Mouse (Mus musculus) neural tube, embryonic 14.5 days (tissue): ENCODE data around the gene Tgfbr3. TPM values are rescaled to one million over a fixed set of nuclear protein-coding genes. Genes with fewer than 3 reads are reported as not detected.

ENCODE experiments used
- ATAC-seq: fragments of 200-750 bp; cut with Nextera tagmentation; 2 replicates; pipeline ENCODE4 v1.8.0; 2017; ENCODE audit warnings: low read depth, mild to moderate bottlenecking, moderate TSS enrichment, moderate library complexity
- H3K27ac ChIP-seq: fragments of 300-500 bp; sonication (generic); 2 replicates; pipeline ENCODE4 v1.5.1; 2014; ENCODE audit warnings: low read depth, mild to moderate bottlenecking, control low read depth, low read length, moderate library complexity, mixed read lengths
- H3K27me3 ChIP-seq: fragments of 300-500 bp; sonication (generic); 2 replicates; pipeline ENCODE4 v1.6.1; 2014; ENCODE audit warnings: low read length; ENCODE audit not compliant: control insufficient read depth, insufficient read depth
- H3K36me3 ChIP-seq: fragments of 300-500 bp; sonication (generic); 2 replicates; pipeline ENCODE4 v1.6.1; 2014; ENCODE audit warnings: low read length, mixed read lengths; ENCODE audit not compliant: control insufficient read depth, insufficient read depth
- H3K4me1 ChIP-seq: fragments of 300-500 bp; sonication (generic); 2 replicates; pipeline ENCODE4 v1.6.1; 2014; ENCODE audit warnings: low read length; ENCODE audit not compliant: control insufficient read depth, insufficient read depth
- H3K4me2 ChIP-seq: fragments of 300-500 bp; sonication (generic); 2 replicates; pipeline ENCODE4 v1.6.1; 2014; ENCODE audit warnings: mild to moderate bottlenecking, low read depth, low read length, control low read depth
- H3K4me3 ChIP-seq: fragments of 300-500 bp; sonication (generic); 2 replicates; pipeline ENCODE4 v1.5.1; 2014; ENCODE audit warnings: low read depth, low read length, control low read depth, mixed read lengths
- H3K9ac ChIP-seq: fragments of 300-500 bp; sonication (generic); replicated peaks from 2 replicates; pipeline ENCODE4 v1.6.1; 2014; ENCODE audit warnings: low read depth, mild to moderate bottlenecking, control low read depth, low read length, mixed read lengths
- H3K9me3 ChIP-seq: fragments of 300-500 bp; sonication (generic); 2 replicates; pipeline ENCODE4 v1.6.1; 2016; ENCODE audit warnings: low read length; ENCODE audit not compliant: control insufficient read depth
- WGBS: fragments of 180-500 bp; shearing (Covaris S2); extraction: QIAGEN DNeasy Blood & Tissue Kit; methylation state at CpG from one replicate; pipeline ENCODE4 v1.1.7; 2014; 5-methylcytosine and 5-hydroxymethylcytosine counted together
- polyA plus RNA-seq: library from polyadenylated mRNA; unstranded; fragments of >200 nt; fragmentation: Nextera tagmentation; extraction: Ambion mirVana; gene quantifications from 2 replicates; pipeline ENCODE4 v1.2.1, GENCODE M21; 2014

Gene Tgfbr3
- polyA plus RNA-seq, 1 experiment from 2014 or later = 2.6 TPM

DNA sequence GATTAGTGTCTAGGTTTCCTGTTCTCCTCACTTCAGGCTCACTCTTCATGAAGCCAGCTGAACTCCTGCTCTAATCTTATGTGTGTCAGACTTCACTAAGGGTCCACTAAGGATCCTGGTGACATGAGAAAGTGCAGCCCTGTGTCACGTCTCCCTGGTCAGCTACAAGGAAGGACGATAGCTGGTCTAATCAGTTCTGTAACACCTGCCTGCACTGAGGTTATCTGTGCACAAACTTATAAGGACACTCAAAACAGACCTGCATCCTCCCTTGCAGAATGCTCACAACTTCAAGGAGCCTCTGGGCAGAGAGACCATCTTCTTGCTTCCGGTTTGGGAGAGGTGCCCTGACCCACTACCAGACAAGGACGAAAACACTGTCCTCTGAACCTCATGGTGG is 107.6 kb downstream of the Tgfbr3 start:
- no peaks in the 10 kb centered on the region for H3K36me3 ChIP-seq
- H3K4me1 ChIP-seq = no peaks in the 10 kb centered on the region
- 94% methylated on average over 4 of the region's 4 CpGs for WGBS
- no peak for ATAC-seq
- H3K27ac ChIP-seq = no peak overlapping the region
- H3K9me3 ChIP-seq = no peaks in the 10 kb centered on the region
- H3K4me3 ChIP-seq = no peak overlapping the region
- H3K27me3 ChIP-seq = no peaks in the 10 kb centered on the region
- H3K9ac ChIP-seq = no peak overlapping the region
- no peak overlapping the region for H3K4me2 ChIP-seq

DNA sequence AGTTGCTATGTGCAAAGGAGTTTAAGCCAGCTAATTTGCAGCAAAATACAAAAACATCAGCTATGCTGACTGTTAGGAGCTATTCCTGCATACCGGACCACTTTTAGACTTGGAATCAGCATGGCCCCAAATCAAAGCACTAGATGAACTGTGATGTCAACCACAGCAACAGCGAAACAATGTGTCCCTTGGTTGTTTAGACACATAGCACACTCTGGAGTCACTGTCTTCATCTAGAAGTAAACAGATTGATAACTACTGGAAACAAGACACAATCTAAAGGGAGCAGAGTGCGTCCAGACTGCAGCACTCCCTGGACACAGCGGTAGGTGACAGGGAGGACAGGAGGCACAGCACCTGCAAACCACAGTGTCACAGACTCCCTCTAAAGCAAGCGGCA is 110.2 kb downstream of the Tgfbr3 start:
- Histone ChIP-seq H3K36me3 (no peaks in the 10 kb centered on the region), H3K27me3 (no peaks in the 10 kb centered on the region), H3K27ac (no peak overlapping the region), H3K4me1 (no peaks in the 10 kb centered on the region), H3K9me3 (no peaks in the 10 kb centered on the region), H3K9ac (no peak overlapping the region), H3K4me2 (no peak overlapping the region), H3K4me3 (no peak overlapping the region)
- WGBS = 88% methylated on average over 5 of the region's 5 CpGs
- ATAC-seq = no peak

DNA sequence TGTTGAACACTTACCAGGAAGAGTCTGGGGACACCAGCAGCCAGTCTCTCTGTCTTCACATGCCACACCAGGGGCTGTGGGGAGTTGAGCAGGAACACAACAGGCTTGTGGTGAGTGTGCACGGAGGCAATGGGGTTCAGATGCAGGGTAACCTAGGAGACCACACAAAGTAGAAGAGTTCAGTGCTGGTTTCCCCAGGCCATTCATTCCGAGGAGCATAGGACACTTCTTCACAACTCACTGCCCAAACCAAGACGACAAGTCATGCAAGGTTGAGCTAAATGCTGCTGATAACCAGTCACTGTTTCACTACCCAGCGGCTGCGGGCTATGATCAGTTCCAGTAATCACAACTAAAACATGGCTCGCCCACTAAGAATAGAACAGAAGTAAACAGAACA is 111.6 kb downstream of the Tgfbr3 start:
- WGBS = 47% methylated on average over 6 of the region's 6 CpGs
- Histone ChIP-seq H3K4me1 (no peaks in the 10 kb centered on the region), H3K9ac (no peak overlapping the region), H3K27ac (no peak overlapping the region), H3K9me3 (no peaks in the 10 kb centered on the region), H3K27me3 (no peaks in the 10 kb centered on the region), H3K36me3 (no peaks in the 10 kb centered on the region), H3K4me2 (no peak overlapping the region), H3K4me3 (no peak overlapping the region)
- ATAC-seq = no peak

DNA sequence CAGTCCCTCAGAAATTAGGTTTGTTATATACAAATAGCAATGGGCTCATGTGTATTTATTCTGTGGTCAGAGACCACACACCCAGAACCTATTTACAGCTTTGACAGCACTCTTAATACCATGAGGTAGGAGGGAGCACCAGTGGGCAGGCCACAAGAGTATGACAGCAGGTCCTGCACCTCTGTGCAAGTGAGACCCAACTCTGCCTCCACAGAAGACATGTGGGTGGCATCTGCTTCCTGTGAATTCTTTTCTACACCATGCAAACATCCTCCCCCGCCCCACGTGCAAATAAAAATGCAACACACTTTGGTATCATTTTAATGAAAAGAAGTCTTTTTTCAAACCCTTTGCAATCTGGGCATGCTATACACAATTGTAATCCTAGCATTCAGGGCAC is 112.2 kb downstream of the Tgfbr3 start:
- H3K27ac ChIP-seq = no peak overlapping the region
- no peak for ATAC-seq
- no peaks in the 10 kb centered on the region for H3K27me3 ChIP-seq
- no peak overlapping the region for H3K9ac ChIP-seq
- no peaks in the 10 kb centered on the region for H3K4me1 ChIP-seq
- H3K4me2 ChIP-seq = no peak overlapping the region
- no peaks in the 10 kb centered on the region for H3K36me3 ChIP-seq
- no peak overlapping the region for H3K4me3 ChIP-seq
- no peaks in the 10 kb centered on the region for H3K9me3 ChIP-seq
- 78% methylated on average over 2 of the region's 2 CpGs for WGBS

DNA sequence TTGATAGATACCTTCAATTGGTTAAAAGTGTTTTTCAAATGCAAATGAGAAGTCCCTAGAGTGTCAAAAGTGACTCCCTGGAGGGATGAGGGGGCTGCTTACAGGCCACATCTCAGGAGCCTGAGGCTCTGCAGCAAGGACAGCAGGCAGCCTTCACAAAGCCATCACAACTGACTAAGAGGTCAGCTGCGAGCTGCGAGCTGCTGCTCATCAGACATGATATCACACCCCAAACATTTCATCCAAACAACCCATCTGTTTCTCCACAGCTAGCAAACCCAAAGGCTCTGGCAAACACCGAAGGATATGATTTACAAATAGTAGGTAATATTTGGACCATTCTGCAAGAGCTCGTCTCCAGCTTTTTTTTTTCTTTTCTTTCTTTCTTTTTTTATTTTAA is 112.6 kb downstream of the Tgfbr3 start:
- H3K27ac ChIP-seq = no peak overlapping the region
- no peak overlapping the region for H3K4me2 ChIP-seq
- H3K36me3 ChIP-seq = no peaks in the 10 kb centered on the region
- no peak for ATAC-seq
- no peaks in the 10 kb centered on the region for H3K9me3 ChIP-seq
- no peaks in the 10 kb centered on the region for H3K27me3 ChIP-seq
- H3K4me1 ChIP-seq = no peaks in the 10 kb centered on the region
- no peak overlapping the region for H3K4me3 ChIP-seq
- no peak overlapping the region for H3K9ac ChIP-seq
- WGBS = 32% methylated on average over 4 of the region's 4 CpGs

DNA sequence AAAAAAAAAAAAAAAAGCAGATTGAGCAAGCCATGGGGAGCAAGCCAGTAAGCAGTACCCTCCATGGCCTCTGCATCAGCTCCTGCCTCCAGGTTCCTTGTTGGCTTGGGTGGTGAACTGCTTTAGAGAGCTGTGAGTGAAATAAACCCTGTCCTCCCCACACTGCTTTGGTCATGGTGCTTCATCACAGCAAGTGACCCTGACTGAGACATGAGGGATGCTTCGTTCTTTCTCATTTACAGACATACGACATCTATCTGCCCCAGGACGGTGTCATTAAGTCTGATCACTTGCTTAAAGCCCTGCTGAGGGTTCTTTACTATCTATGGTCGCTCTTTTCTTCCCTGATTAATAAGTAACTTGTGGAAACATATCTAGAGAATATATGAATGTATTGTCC is 113.2 kb downstream of the Tgfbr3 start:
- H3K4me3 ChIP-seq = no peak overlapping the region
- no peaks in the 10 kb centered on the region for H3K27me3 ChIP-seq
- WGBS = 65% methylated on average over 4 of the region's 4 CpGs
- H3K9ac ChIP-seq = no peak overlapping the region
- ATAC-seq = no peak
- no peaks in the 10 kb centered on the region for H3K4me1 ChIP-seq
- H3K27ac ChIP-seq = no peak overlapping the region
- H3K4me2 ChIP-seq = no peak overlapping the region
- no peaks in the 10 kb centered on the region for H3K36me3 ChIP-seq
- H3K9me3 ChIP-seq = no peaks in the 10 kb centered on the region

DNA sequence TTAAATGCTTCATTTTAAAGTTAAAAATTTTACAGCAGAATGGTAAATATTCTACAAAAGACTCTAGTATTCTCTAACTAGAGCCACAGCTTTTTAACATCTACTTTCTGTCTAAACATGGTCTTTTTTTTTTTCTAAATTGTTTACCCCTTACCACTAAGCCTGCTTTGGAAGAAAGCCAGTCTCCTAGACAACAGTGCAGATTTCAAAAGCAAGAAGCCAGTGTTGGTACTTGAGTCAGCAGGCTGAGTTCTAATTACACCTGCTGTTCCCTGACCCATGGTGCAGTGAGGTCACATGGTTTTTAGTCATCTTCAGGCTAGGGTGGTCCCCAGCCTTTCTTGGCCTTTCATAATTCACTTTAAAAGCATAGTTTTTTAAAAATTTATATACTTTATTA is 115.2 kb downstream of the Tgfbr3 start:
- no peak for ATAC-seq
- H3K4me3 ChIP-seq = no peak overlapping the region
- H3K27ac ChIP-seq = no peak overlapping the region

DNA sequence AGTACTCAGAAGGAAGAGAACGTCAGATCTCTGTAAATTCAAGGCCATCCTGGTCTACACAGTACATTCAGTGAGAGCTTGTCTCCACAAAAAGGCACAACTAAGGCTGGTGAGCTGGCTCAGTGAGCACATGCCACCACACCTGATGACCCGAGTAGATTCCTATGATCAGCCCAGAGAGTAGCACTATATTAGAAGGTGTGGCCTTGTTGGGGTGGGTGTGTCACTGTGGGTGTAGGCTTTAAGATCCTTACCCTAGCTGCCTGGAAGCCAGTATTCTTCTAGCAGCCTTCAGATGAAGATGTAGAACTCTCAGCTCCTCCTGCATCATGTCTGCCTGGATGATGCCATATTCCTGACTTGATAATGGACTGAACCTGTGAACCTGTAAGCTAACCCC is 115.9 kb downstream of the Tgfbr3 start:
- Histone ChIP-seq H3K9ac (no peak overlapping the region), H3K36me3 (no peaks in the 10 kb centered on the region), H3K27ac (no peak overlapping the region), H3K9me3 (no peaks in the 10 kb centered on the region), H3K4me1 (no peaks in the 10 kb centered on the region), H3K27me3 (no peaks in the 10 kb centered on the region), H3K4me3 (no peak overlapping the region), H3K4me2 (no peak overlapping the region)
- no peak for ATAC-seq
- 81% methylated on average over 2 of the region's 2 CpGs for WGBS

More for the DNA sequence above, 115.2 kb downstream of the Tgfbr3 start:
- H3K36me3 ChIP-seq = no peaks in the 10 kb centered on the region
- no peaks in the 10 kb centered on the region for H3K9me3 ChIP-seq
- no peak overlapping the region for H3K4me2 ChIP-seq
- no peak overlapping the region for H3K9ac ChIP-seq
- H3K27me3 ChIP-seq = no peaks in the 10 kb centered on the region
- H3K4me1 ChIP-seq = no peaks in the 10 kb centered on the region

DNA sequence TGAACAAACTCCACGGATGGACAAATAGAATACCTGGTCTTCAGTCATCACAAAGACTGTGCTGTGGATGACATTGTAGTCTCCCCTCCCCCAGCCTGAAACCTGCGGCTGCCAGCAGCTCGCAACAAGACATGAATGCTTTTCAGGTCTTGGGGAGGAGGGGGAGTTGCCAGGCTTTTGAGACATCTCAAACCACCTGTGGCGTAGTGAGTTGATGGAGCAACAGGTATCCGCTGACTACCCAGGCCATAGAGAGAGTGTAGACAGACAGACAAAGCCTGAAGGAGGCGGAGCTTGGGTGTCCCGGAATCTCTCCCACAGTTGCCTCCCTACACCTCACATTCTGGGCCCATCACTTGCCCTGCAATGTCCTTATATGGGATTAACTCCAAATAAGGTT is 117.6 kb downstream of the Tgfbr3 start:
- H3K27me3 ChIP-seq = no peaks in the 10 kb centered on the region
- no peaks in the 10 kb centered on the region for H3K36me3 ChIP-seq
- WGBS = 79% methylated on average over 7 of the region's 7 CpGs
- no peak overlapping the region for H3K4me2 ChIP-seq
- H3K4me1 ChIP-seq = peaks cover 7% of the 10 kb centered on the region; the same call in 1 of the 2 replicates
- no peak overlapping the region for H3K4me3 ChIP-seq
- ATAC-seq = no peak
- H3K27ac ChIP-seq = no peak overlapping the region
- no peaks in the 10 kb centered on the region for H3K9me3 ChIP-seq
- no peak overlapping the region for H3K9ac ChIP-seq

DNA sequence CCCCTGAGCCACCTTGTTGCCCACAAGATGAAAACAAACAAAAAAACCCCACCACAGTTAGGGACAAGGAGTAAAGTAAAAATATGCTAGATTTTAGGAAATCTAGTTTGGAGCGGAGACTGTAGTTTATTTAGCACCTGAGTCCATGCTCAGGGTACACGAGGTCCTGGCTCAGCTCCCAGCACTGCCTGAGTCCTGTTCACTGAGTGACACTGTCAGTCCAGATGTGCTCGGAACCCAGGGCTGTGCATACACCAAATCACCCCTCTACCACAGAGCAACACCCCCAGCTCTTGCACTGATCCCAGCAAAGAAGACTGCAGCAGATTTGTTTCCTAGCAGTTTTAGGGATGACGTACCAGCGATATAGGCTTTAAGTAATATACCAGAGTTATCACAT is 119.6 kb downstream of the Tgfbr3 start:
- no peak overlapping the region for H3K4me2 ChIP-seq
- WGBS = 84% methylated on average over 5 of the region's 5 CpGs

More for the DNA sequence above, 119.6 kb downstream of the Tgfbr3 start:
- Histone ChIP-seq H3K4me1 (peaks cover 7% of the 10 kb centered on the region; the same call in 1 of the 2 replicates), H3K27me3 (no peaks in the 10 kb centered on the region), H3K36me3 (no peaks in the 10 kb centered on the region), H3K27ac (no peak overlapping the region), H3K9ac (no peak overlapping the region), H3K9me3 (no peaks in the 10 kb centered on the region), H3K4me3 (no peak overlapping the region)
- ATAC-seq = no peak
